Mouse (Mus musculus) testis, adult 2 months (tissue): Measurements from ENCODE around the gene Vwa8.

Experiments used
- CTCF ChIP-seq: fragments of 200-500 bp; IDR thresholded peaks from 2 replicates; pipeline ENCODE4 v1.5.1; 2012; ENCODE audit warnings: low read depth, mild to moderate bottlenecking, inconsistent platforms, low read length, moderate library complexity; ENCODE audit not compliant: control insufficient read depth, insufficient read depth, insufficient replicate concordance
- POLR2A ChIP-seq: fragments of 200-500 bp; IDR thresholded peaks from 2 replicates; pipeline ENCODE4 v1.6.1; 2012; ENCODE audit warnings: low read depth, mild to moderate bottlenecking, inconsistent platforms, low read length, moderate library complexity; ENCODE audit not compliant: control insufficient read depth

DNA sequence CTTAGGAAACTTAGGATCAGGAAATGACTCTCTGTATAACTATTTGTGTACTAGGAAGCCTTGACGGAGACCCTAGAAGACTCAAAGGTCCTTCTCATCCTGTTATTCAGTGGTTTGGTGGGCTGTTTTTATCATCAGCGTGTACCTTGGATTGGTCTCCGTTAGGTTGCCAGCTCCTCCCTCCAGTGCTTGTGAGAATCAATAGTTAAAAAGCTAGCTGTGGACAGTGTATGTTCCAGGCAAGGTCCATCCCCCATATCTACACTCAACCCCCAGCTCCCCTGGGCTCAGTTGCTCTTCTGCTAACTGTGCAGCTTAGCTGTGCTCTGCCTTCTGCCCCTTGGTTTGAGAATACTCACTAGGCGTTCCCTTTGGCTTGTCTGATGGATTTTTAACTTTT is 143.6 kb downstream of the Vwa8 start:
- TF ChIP-seq POLR2A = no peak
- TF ChIP-seq CTCF = no peak
